Mouse (Mus musculus): ENCODE results near the gene Agtrap. TPM values are rescaled to one million over a fixed set of nuclear protein-coding genes. Genes with fewer than 3 reads are reported as not detected.
A peak's percentile ranks its signal among the peaks of the same experiment; 100 is the strongest.

Agtrap gene
- polyA plus RNA-seq, 1 experiment from 2014 or later, result 14.8 TPM

DNA sequence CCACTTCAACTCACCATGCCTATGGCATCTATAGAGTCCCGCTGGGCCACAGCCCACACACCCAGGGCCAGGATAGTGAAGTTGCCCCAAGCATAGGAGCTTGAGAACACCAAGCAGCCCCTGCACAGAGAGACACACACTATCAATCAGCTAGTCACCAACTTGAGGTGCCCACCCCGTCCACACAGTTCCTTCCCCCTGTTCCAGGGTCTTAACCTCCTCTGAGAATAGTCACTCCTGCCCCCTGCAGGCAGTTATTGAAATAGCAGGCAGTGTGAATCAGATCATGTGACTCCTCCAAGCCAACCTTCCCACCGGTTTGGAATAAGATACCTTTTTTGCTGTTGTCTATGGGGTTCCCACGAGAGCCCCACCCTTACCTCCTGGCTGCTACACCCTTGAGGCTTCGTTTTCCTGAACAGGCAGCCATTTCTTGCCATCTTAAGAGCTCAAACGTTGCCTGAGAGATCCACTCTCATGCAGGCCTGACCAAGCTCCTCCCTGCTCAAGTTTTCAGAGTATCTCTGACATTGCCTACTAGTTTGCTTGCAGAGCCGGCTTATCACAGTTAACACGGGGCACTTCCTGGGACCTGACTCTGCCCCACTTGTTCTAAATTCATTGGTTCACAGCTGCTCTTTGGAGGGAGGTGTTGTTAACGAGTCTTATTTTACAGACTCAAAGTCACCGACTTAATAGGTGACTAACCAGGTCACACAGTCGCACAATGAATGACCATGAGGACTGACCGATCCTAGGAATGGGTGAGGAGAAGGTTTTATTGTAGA is 5.4 kb downstream of the Agtrap start:
- Histone ChIP-seq H3K4me1 (peaks cover 51% of the 10 kb centered on the region), H3K9me3 (no peaks in the 10 kb centered on the region), H3K36me3 (replicated peaks) (peaks cover 30% of the 10 kb centered on the region), H3K4me3 (no peak overlapping the region), H3K27ac (replicated peaks) (no peak overlapping the region), H3K27me3 (replicated peaks; ENCODE audit: low read depth, poor library complexity, severe bottlenecking) (peaks cover 9% of the 10 kb centered on the region; the same call in 1 of the 2 replicates)
- WGBS, result 52% methylated on average over 12 of the region's 12 CpGs
- DNase-seq (ENCODE audit: low spot score), result peak; percentile 74

DNA sequence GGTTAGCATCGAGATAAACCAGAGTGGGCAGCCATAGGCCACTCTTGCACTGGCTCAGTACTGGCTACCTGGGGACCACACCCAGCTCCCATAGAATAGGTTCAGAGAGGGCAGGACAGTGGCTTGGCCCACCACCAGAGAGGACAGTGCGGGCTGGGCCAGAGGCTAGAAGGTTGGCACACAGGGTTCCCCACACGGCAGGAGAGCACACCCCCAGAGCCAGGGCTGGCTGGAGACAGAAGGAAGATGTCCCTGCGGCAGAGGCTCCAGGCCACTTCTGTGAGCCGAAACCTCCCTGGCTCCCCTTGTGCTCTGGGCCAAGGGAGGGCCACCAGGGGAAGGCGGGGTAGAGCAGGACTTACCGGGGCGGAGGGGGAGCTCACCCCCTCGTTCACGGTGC is 6.6 kb downstream of the Agtrap start:
- H3K9me3 ChIP-seq, result no peaks in the 10 kb centered on the region
- H3K4me3 ChIP-seq, result no peak overlapping the region
- no peak for DNase-seq (ENCODE audit: low spot score)
- WGBS, result 90% methylated on average over 10 of the region's 10 CpGs
- peaks cover 39% of the 10 kb centered on the region for H3K4me1 ChIP-seq
- H3K27me3 ChIP-seq (replicated peaks; ENCODE audit: low read depth, poor library complexity, severe bottlenecking), result peaks cover 5% of the 10 kb centered on the region; the same call in 1 of the 2 replicates
- H3K27ac ChIP-seq (replicated peaks), result no peak overlapping the region
- peaks cover 30% of the 10 kb centered on the region for H3K36me3 ChIP-seq (replicated peaks)

- no peak for DNase-seq (ENCODE audit: low spot score)
- H3K27ac ChIP-seq (replicated peaks), result no peak overlapping the region
- peaks cover 30% of the 10 kb centered on the region for H3K36me3 ChIP-seq (replicated peaks)
- no peak overlapping the region for H3K4me3 ChIP-seq
- H3K4me1 ChIP-seq, result peaks cover 33% of the 10 kb centered on the region
- H3K27me3 ChIP-seq (replicated peaks; ENCODE audit: low read depth, poor library complexity, severe bottlenecking), result no peaks in the 10 kb centered on the region; the same call in 1 of the 2 replicates
- 87% methylated on average over 1 of the region's 1 CpGs for WGBS
- no peaks in the 10 kb centered on the region for H3K9me3 ChIP-seq
Measured at GRCm38 (mm10) chr4:148080597-148080973, 7.2 kb downstream of the Agtrap start.

GRCm38 (mm10) chr4:148079944-148080596 is 7.8 kb downstream of the Agtrap start:
- 91% methylated on average over 8 of the region's 8 CpGs for WGBS
- no peak for DNase-seq (ENCODE audit: low spot score)
- Histone ChIP-seq H3K9me3 (no peaks in the 10 kb centered on the region), H3K27me3 (replicated peaks; ENCODE audit: low read depth, poor library complexity, severe bottlenecking) (peaks cover under 1% of the 10 kb centered on the region; the same call in 1 of the 2 replicates), H3K27ac (replicated peaks) (no peak overlapping the region), H3K4me3 (no peak overlapping the region), H3K4me1 (peaks cover 33% of the 10 kb centered on the region), H3K36me3 (replicated peaks) (peaks cover 30% of the 10 kb centered on the region)

DNA sequence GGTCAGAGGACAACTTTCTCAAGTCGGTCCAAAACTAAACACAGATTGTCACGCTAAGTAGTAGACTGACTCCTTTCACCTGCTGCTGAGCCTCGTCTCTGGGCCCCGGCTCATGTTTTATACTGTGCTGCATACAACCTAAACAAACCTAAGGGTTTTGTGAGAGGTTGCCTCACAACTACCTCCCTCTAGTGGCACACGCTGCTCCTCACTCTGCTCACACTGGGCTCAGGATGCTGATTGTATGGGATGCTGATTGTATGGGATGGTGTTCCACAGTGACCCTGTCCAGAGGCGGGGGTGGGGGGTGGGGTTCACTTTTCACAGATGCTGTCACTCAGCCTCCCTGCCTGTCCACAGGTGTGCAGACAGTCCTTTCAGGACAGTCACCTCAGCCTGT is 8.6 kb downstream of the Agtrap start:
- Histone ChIP-seq H3K9me3 (no peaks in the 10 kb centered on the region), H3K4me3 (no peak overlapping the region), H3K27me3 (replicated peaks; ENCODE audit: low read depth, poor library complexity, severe bottlenecking) (peaks cover 5% of the 10 kb centered on the region; the same call in 1 of the 2 replicates), H3K36me3 (replicated peaks) (peaks cover 30% of the 10 kb centered on the region), H3K27ac (replicated peaks) (no peak overlapping the region), H3K4me1 (peaks cover 30% of the 10 kb centered on the region)
- no peak for DNase-seq (ENCODE audit: low spot score)
- WGBS, result 61% methylated on average over 6 of the region's 6 CpGs

- Histone ChIP-seq H3K27ac (replicated peaks) (no peak overlapping the region; the same call in 1 of the 2 replicates), H3K4me3 (no peak overlapping the region), H3K4me1 (peaks cover 18% of the 10 kb centered on the region), H3K27me3 (replicated peaks; ENCODE audit: low read depth, poor library complexity, severe bottlenecking) (peaks cover 5% of the 10 kb centered on the region; the same call in 1 of the 2 replicates), H3K36me3 (replicated peaks) (peaks cover 17% of the 10 kb centered on the region), H3K9me3 (no peaks in the 10 kb centered on the region)
- 89% methylated on average over 6 of the region's 6 CpGs for WGBS
- DNase-seq (ENCODE audit: low spot score), result no peak
Measured at GRCm38 (mm10) chr4:148075881-148076280, 11.9 kb downstream of the Agtrap start.

DNA sequence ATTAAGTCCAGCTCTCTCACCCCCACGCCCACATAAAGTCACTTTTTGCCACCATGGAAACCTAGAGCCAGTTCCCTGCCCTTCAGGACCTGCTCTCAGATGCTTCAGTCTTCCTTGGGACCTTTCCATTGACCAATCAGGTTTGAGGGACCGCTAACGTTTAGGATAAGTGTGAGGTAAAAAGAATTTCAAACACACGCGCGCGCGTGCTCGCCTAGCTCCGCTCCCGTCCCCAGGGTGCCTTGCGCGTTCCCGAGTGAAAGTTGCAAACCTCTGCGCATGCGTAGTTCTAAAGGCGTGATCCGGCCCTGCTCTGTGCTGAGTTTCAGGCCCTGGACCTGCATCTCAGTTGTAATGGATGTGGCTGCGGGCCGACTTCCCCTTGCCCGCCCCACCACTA is 12.6 kb downstream of the Agtrap start:
- Histone ChIP-seq H3K27ac (replicated peaks) (peak overlapping the region; percentile 59), H3K27me3 (replicated peaks; ENCODE audit: low read depth, poor library complexity, severe bottlenecking) (peaks cover 5% of the 10 kb centered on the region; the same call in 1 of the 2 replicates), H3K36me3 (replicated peaks) (peaks cover 11% of the 10 kb centered on the region), H3K4me3 (peak overlapping the region; percentile 49), H3K4me1 (peaks cover 18% of the 10 kb centered on the region), H3K9me3 (no peaks in the 10 kb centered on the region)
- 40% methylated on average over 21 of the region's 21 CpGs for WGBS
- peak; percentile 73 for DNase-seq (ENCODE audit: low spot score)

GRCm38 (mm10) chr4:148074521-148075189 is 13.2 kb downstream of the Agtrap start:
- peaks cover 5% of the 10 kb centered on the region; the same call in 1 of the 2 replicates for H3K27me3 ChIP-seq (replicated peaks; ENCODE audit: low read depth, poor library complexity, severe bottlenecking)
- H3K9me3 ChIP-seq, result no peaks in the 10 kb centered on the region
- H3K36me3 ChIP-seq (replicated peaks), result peaks cover 5% of the 10 kb centered on the region
- no peak for DNase-seq (ENCODE audit: low spot score)
- 47% methylated on average over 17 of the region's 17 CpGs for WGBS
- peaks cover 18% of the 10 kb centered on the region for H3K4me1 ChIP-seq
- H3K27ac ChIP-seq (replicated peaks), result peak overlapping the region; percentile 59
- peak overlapping the region; percentile 49 for H3K4me3 ChIP-seq

DNA sequence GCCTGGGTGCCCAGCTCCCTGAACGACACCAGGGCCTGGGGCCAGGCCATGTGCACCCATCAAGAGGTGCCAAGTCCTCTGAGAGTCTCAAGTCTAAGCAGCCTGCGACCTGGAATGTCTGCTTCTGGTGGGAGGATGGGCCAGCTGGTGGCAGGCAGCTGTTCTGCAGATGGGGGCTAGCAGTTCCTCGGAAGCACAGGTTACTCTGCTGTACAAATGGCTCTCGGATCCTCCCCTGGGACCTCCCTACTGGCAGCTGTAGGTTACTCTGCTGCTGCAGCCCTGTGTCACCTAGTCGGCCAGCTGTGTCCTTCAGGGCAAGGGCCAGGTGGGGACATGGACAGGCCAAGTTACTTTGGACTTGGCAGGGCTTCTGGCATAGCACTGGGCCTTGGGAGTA is 16.3 kb downstream of the Agtrap start:
- no peak overlapping the region for H3K27ac ChIP-seq (replicated peaks)
- no peaks in the 10 kb centered on the region for H3K36me3 ChIP-seq (replicated peaks)
- no peak for DNase-seq (ENCODE audit: low spot score)
- H3K27me3 ChIP-seq (replicated peaks; ENCODE audit: low read depth, poor library complexity, severe bottlenecking), result peaks cover 9% of the 10 kb centered on the region
- WGBS, result 67% methylated on average over 5 of the region's 5 CpGs
- peaks cover 22% of the 10 kb centered on the region for H3K4me1 ChIP-seq
- no peaks in the 10 kb centered on the region for H3K9me3 ChIP-seq
- no peak overlapping the region for H3K4me3 ChIP-seq

DNA sequence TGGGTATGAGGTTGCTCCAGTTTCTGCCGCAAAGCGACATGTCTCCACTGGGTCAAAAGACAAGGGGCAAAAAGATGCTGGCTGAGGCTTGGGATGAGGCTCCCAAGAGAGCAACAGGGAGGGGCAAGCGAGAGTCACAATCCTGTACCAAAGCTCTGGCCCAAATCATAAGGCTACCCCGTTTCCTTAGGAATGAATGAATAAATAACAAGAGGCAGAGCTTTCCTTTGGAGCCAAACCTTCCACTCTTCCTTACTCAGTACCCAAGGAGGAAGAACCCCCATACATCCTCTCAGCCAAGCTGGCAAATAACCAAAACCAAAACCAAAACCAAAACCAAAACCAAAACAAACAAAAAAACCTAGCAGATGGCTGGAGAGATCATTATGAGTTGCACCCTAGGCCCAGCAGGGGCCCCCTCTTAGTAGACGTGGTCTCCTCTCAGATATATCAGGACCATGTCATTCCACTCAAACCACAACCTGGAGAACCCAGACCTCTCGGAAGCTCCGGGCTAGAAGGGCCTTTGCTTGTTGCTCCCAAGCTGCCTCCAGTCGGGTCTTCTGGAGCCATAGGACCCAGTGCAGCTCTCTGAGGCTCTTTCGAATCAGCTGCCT is 18.1 kb downstream of the Agtrap start:
- no peak for DNase-seq (ENCODE audit: low spot score)
- 86% methylated on average over 9 of the region's 9 CpGs for WGBS
- peaks cover 5% of the 10 kb centered on the region for H3K27me3 ChIP-seq (replicated peaks; ENCODE audit: low read depth, poor library complexity, severe bottlenecking)
- no peak overlapping the region for H3K27ac ChIP-seq (replicated peaks)
- H3K36me3 ChIP-seq (replicated peaks), result no peaks in the 10 kb centered on the region
- peaks cover 30% of the 10 kb centered on the region for H3K4me1 ChIP-seq
- no peak overlapping the region for H3K4me3 ChIP-seq
- H3K9me3 ChIP-seq, result no peaks in the 10 kb centered on the region

- 89% methylated on average over 8 of the region's 8 CpGs for WGBS
- Histone ChIP-seq H3K4me1 (peaks cover 35% of the 10 kb centered on the region), H3K4me3 (no peak overlapping the region), H3K36me3 (replicated peaks) (no peaks in the 10 kb centered on the region), H3K9me3 (no peaks in the 10 kb centered on the region), H3K27ac (replicated peaks) (no peak overlapping the region), H3K27me3 (replicated peaks; ENCODE audit: low read depth, poor library complexity, severe bottlenecking) (peaks cover 5% of the 10 kb centered on the region)
- DNase-seq (ENCODE audit: low spot score), result no peak
Measured at GRCm38 (mm10) chr4:148067346-148067745, 20.5 kb downstream of the Agtrap start.

GRCm38 (mm10) chr4:148066401-148066744 is 21.5 kb downstream of the Agtrap start:
- no peak overlapping the region for H3K4me3 ChIP-seq
- no peaks in the 10 kb centered on the region for H3K9me3 ChIP-seq
- no peak overlapping the region for H3K27ac ChIP-seq (replicated peaks)
- 51% methylated on average over 9 of the region's 9 CpGs for WGBS
- no peaks in the 10 kb centered on the region for H3K36me3 ChIP-seq (replicated peaks)
- no peak for DNase-seq (ENCODE audit: low spot score)
- peaks cover 5% of the 10 kb centered on the region for H3K27me3 ChIP-seq (replicated peaks; ENCODE audit: low read depth, poor library complexity, severe bottlenecking)
- peaks cover 31% of the 10 kb centered on the region for H3K4me1 ChIP-seq

Measured in embryonic facial prominence, embryonic 10.5 days (tissue).